Mouse (Mus musculus): Measurements from ENCODE around the gene Nrk. TPM values are rescaled to one million over a fixed set of nuclear protein-coding genes. Genes with fewer than 3 reads are reported as not detected.

Gene Nrk
- polyA plus RNA-seq, 1 experiment from 2014 or later = 50.5 TPM

DNA sequence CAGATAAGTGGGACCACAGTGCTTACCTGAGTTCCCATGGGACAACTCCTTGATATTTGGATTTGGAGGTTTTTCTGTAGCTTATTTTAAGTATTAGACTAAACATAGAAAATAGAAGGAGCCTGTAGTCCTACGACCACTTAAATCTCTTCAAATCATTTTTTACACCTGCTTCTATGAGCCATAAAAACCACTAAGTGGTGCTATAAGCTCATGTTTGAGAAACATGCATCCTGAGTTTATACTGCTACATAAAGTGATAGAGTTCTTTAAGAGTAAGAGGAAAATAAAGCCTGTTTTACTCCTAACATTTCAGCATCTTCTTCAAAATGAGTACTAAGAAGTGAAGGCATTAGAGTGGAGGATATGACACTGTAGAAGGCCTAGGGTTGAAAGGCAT lies 102.3 kb downstream of the Nrk start:
- Histone ChIP-seq H3K9ac (replicated peaks; ENCODE audit: low read depth, low read length) (no peak overlapping the region), H3K4me3 (ENCODE audit: low read depth, low read length) (no peak overlapping the region), H3K4me1 (ENCODE audit: control insufficient read depth, insufficient read depth, low read length) (no peaks in the 10 kb centered on the region), H3K27ac (ENCODE audit: low read length) (no peak overlapping the region), H3K9me3 (ENCODE audit: control insufficient read depth, low read depth, low read length) (no peaks in the 10 kb centered on the region), H3K36me3 (ENCODE audit: control insufficient read depth, insufficient read depth, low read length) (no peaks in the 10 kb centered on the region), H3K4me2 (replicated peaks; ENCODE audit: low read depth, low read length) (no peak overlapping the region), H3K27me3 (ENCODE audit: control insufficient read depth, insufficient read depth, low read length) (no peaks in the 10 kb centered on the region)
- WGBS = 43% methylated on average over 1 of the region's 1 CpGs
- ATAC-seq (ENCODE audit: insufficient number of reproducible peaks, insufficient read depth, low FRiP score, low read depth) = no peak

DNA sequence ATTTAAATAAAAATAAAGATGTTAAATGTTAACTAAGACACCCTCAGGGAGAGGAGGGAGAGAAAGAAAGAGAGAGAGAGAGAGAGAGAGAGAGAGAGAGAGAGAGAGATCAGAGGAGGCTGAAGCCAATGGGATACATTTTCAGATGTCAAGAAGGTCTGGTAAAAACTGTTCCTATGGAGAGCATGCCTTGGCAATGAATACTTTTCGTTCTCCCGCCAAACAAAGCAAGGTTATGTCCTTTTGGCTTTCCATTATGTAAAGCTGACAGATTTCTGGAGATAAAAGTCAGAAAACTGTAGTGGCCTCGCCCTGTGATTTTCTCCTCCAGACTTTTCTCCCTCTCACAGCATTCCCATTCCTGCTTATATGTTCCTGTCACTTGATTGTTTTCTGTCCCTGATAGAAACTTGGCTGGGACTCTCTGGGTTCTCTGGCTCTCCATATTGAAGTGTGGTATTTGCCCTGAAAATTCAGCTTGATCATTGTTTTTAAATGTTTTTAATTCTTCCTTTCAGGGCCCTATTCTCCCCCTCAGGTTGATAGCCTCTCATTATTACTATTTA lies 112.4 kb downstream of the Nrk start:
- Histone ChIP-seq H3K4me3 (ENCODE audit: low read depth, low read length) (no peak overlapping the region), H3K9me3 (ENCODE audit: control insufficient read depth, low read depth, low read length) (no peaks in the 10 kb centered on the region), H3K4me1 (ENCODE audit: control insufficient read depth, insufficient read depth, low read length) (no peaks in the 10 kb centered on the region), H3K27me3 (ENCODE audit: control insufficient read depth, insufficient read depth, low read length) (no peaks in the 10 kb centered on the region), H3K27ac (ENCODE audit: low read length) (no peak overlapping the region), H3K36me3 (ENCODE audit: control insufficient read depth, insufficient read depth, low read length) (no peaks in the 10 kb centered on the region), H3K9ac (replicated peaks; ENCODE audit: low read depth, low read length) (no peak overlapping the region), H3K4me2 (replicated peaks; ENCODE audit: low read depth, low read length) (no peak overlapping the region)
- ATAC-seq (ENCODE audit: insufficient number of reproducible peaks, insufficient read depth, low FRiP score, low read depth) = no peak
- WGBS = 31% methylated on average over 3 of the region's 3 CpGs

DNA sequence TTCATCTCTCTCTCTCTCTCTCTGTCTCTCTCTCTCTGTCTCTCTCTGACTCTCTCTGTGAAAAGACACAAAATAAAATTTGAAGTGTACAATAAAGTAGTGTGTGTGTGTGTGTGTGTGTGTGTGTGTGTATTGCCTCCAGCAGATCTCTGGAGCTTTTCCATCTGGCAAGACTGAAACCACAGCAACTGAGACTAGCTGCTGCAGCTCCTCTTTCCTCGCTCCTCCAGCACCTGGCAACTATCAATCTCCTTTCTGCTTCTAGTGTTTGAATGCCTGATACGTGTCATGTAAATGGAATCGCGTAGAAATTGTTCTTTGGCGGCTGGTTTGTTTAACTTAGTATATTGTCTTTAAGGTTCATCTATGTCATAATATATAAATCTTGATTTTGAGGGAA lies 113.1 kb downstream of the Nrk start:
- H3K9me3 ChIP-seq (ENCODE audit: control insufficient read depth, low read depth, low read length) = no peaks in the 10 kb centered on the region
- H3K4me3 ChIP-seq (ENCODE audit: low read depth, low read length) = no peak overlapping the region
- no peak overlapping the region for H3K9ac ChIP-seq (replicated peaks; ENCODE audit: low read depth, low read length)
- no peaks in the 10 kb centered on the region for H3K36me3 ChIP-seq (ENCODE audit: control insufficient read depth, insufficient read depth, low read length)
- no peak for ATAC-seq (ENCODE audit: insufficient number of reproducible peaks, insufficient read depth, low FRiP score, low read depth)
- H3K27me3 ChIP-seq (ENCODE audit: control insufficient read depth, insufficient read depth, low read length) = no peaks in the 10 kb centered on the region
- H3K4me2 ChIP-seq (replicated peaks; ENCODE audit: low read depth, low read length) = no peak overlapping the region
- no peak overlapping the region for H3K27ac ChIP-seq (ENCODE audit: low read length)
- WGBS = 36% methylated on average over 5 of the region's 5 CpGs
- no peaks in the 10 kb centered on the region for H3K4me1 ChIP-seq (ENCODE audit: control insufficient read depth, insufficient read depth, low read length)

DNA sequence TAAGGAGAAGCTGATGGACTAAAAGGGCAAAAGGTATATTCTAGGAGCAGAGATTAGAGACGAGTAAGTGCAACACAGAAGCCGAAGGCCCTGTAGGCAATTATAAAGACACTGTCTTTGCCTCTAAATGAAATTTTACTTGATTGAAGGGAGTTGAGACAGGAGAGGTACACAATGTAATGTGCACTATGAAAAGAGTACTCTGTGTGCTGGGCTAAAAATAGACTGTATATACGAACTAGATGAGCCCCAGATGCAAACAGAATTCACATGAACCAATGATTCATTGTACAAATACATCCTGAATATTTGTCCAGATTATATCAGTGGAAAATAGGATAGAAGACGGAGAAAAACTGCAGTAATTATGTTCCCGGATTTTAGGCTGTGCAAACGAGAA lies 113.7 kb downstream of the Nrk start:
- Histone ChIP-seq H3K4me1 (ENCODE audit: control insufficient read depth, insufficient read depth, low read length) (no peaks in the 10 kb centered on the region), H3K27me3 (ENCODE audit: control insufficient read depth, insufficient read depth, low read length) (no peaks in the 10 kb centered on the region), H3K9ac (replicated peaks; ENCODE audit: low read depth, low read length) (no peak overlapping the region), H3K27ac (ENCODE audit: low read length) (no peak overlapping the region; the same call in 1 of the 2 replicates), H3K36me3 (ENCODE audit: control insufficient read depth, insufficient read depth, low read length) (no peaks in the 10 kb centered on the region), H3K4me3 (ENCODE audit: low read depth, low read length) (no peak overlapping the region), H3K4me2 (replicated peaks; ENCODE audit: low read depth, low read length) (no peak overlapping the region), H3K9me3 (ENCODE audit: control insufficient read depth, low read depth, low read length) (no peaks in the 10 kb centered on the region)
- WGBS = 35% methylated on average over 6 of the region's 6 CpGs
- ATAC-seq (ENCODE audit: insufficient number of reproducible peaks, insufficient read depth, low FRiP score, low read depth) = no peak

DNA sequence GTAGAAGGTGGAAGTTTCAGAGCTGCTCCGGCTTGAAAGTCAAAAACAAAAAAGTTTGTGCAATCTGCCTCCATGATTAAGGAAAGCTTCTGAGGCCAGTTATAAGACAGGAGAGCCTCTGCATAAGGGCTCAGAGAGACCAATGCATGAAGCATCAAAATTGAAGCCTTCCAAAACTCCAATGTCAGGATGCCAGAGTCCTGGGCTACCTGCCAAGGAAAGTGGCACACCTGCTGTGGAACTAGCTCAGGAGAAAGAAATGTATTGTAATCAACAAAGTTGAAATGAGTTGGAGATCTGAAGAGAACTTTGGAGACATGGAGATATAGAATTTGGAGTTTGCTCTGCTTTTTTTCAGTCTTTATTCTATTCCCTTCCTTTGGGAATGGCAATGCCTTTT lies 123.4 kb downstream of the Nrk start:
- no peak for ATAC-seq (ENCODE audit: insufficient number of reproducible peaks, insufficient read depth, low FRiP score, low read depth)
- Histone ChIP-seq H3K36me3 (ENCODE audit: control insufficient read depth, insufficient read depth, low read length) (no peaks in the 10 kb centered on the region), H3K4me2 (replicated peaks; ENCODE audit: low read depth, low read length) (no peak overlapping the region), H3K4me1 (ENCODE audit: control insufficient read depth, insufficient read depth, low read length) (no peaks in the 10 kb centered on the region), H3K9ac (replicated peaks; ENCODE audit: low read depth, low read length) (no peak overlapping the region), H3K9me3 (ENCODE audit: control insufficient read depth, low read depth, low read length) (no peaks in the 10 kb centered on the region), H3K4me3 (ENCODE audit: low read depth, low read length) (no peak overlapping the region), H3K27ac (ENCODE audit: low read length) (no peak overlapping the region), H3K27me3 (ENCODE audit: control insufficient read depth, insufficient read depth, low read length) (no peaks in the 10 kb centered on the region)
- 79% methylated on average over 1 of the region's 1 CpGs for WGBS

DNA sequence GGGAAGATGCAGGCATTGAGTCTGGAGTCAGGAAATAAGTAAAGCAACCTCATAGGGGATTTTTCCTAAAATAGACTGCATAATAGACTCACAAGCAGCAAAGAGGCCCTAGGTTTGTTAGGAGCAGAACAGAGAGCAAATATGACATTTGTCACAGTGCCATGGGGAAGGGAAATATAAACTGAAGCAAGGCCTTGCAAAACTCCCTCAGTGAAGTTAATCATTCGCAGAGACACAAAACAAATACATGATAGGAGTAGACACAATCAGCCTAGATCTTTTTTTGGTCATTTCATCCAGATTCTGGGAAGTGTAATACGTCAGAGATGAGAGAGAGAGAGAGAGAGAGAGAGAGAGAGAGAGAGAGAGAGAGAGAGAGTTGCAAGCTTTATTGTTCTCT lies 125.1 kb downstream of the Nrk start:
- WGBS = 48% methylated on average over 2 of the region's 2 CpGs

DNA sequence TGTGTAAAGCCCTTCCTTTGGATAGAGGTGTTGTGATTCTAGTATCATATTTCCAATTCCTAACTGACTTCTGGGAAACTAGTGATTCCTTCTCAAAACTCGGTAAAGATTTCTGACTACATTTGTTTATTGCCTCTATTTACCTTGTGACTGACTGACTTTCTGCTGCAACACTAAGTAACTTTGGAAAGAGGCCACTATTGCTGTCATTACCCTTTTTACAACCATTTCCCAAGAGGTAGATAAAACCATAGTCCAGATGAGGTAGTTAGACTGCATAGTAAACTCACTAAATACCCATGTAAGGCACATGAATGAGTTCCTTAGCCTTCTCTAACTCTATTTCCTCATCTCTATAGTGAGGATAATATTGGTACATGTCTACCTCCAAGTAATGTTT lies 126.9 kb downstream of the Nrk start:
- no peak overlapping the region for H3K4me2 ChIP-seq (replicated peaks; ENCODE audit: low read depth, low read length)
- ATAC-seq (ENCODE audit: insufficient number of reproducible peaks, insufficient read depth, low FRiP score, low read depth) = no peak
- no peak overlapping the region for H3K27ac ChIP-seq (ENCODE audit: low read length)
- no peaks in the 10 kb centered on the region for H3K9me3 ChIP-seq (ENCODE audit: control insufficient read depth, low read depth, low read length)
- no peak overlapping the region for H3K9ac ChIP-seq (replicated peaks; ENCODE audit: low read depth, low read length)
- no peak overlapping the region for H3K4me3 ChIP-seq (ENCODE audit: low read depth, low read length)
- no peaks in the 10 kb centered on the region for H3K27me3 ChIP-seq (ENCODE audit: control insufficient read depth, insufficient read depth, low read length)
- no peaks in the 10 kb centered on the region for H3K36me3 ChIP-seq (ENCODE audit: control insufficient read depth, insufficient read depth, low read length)
- H3K4me1 ChIP-seq (ENCODE audit: control insufficient read depth, insufficient read depth, low read length) = no peaks in the 10 kb centered on the region
- WGBS = 84% methylated on average over 1 of the region's 1 CpGs

More for the DNA sequence above, 125.1 kb downstream of the Nrk start:
- H3K36me3 ChIP-seq (ENCODE audit: control insufficient read depth, insufficient read depth, low read length) = no peaks in the 10 kb centered on the region
- no peak overlapping the region for H3K9ac ChIP-seq (replicated peaks; ENCODE audit: low read depth, low read length)
- H3K27me3 ChIP-seq (ENCODE audit: control insufficient read depth, insufficient read depth, low read length) = no peaks in the 10 kb centered on the region
- ATAC-seq (ENCODE audit: insufficient number of reproducible peaks, insufficient read depth, low FRiP score, low read depth) = no peak
- H3K9me3 ChIP-seq (ENCODE audit: control insufficient read depth, low read depth, low read length) = no peaks in the 10 kb centered on the region
- no peak overlapping the region for H3K27ac ChIP-seq (ENCODE audit: low read length)
- H3K4me1 ChIP-seq (ENCODE audit: control insufficient read depth, insufficient read depth, low read length) = no peaks in the 10 kb centered on the region
- H3K4me2 ChIP-seq (replicated peaks; ENCODE audit: low read depth, low read length) = no peak overlapping the region
- no peak overlapping the region for H3K4me3 ChIP-seq (ENCODE audit: low read depth, low read length)

DNA sequence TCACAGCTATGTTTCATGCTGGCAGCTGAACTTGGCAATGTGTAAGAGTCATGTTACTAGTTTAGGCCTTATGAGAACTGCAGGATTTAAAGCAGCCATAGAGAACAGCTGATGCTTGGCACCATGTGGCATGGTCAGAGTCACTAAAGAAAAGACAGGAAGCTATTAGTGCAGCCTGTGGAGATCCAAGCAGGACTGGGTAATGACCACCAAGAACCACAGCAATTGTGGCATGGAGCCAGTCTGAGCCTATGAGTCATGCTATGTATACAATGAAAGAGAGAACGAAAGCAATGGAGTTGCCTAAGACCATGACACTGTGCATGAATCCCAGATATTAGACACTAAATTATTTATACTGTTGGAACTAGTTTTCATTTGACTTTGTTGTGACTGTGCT lies 137.7 kb downstream of the Nrk start:
- Histone ChIP-seq H3K4me1 (ENCODE audit: control insufficient read depth, insufficient read depth, low read length) (no peaks in the 10 kb centered on the region), H3K4me2 (replicated peaks; ENCODE audit: low read depth, low read length) (no peak overlapping the region), H3K27ac (ENCODE audit: low read length) (no peak overlapping the region), H3K9ac (replicated peaks; ENCODE audit: low read depth, low read length) (no peak overlapping the region), H3K9me3 (ENCODE audit: control insufficient read depth, low read depth, low read length) (no peaks in the 10 kb centered on the region), H3K27me3 (ENCODE audit: control insufficient read depth, insufficient read depth, low read length) (no peaks in the 10 kb centered on the region), H3K4me3 (ENCODE audit: low read depth, low read length) (no peak overlapping the region), H3K36me3 (ENCODE audit: control insufficient read depth, insufficient read depth, low read length) (no peaks in the 10 kb centered on the region)
- ATAC-seq (ENCODE audit: insufficient number of reproducible peaks, insufficient read depth, low FRiP score, low read depth) = peak; percentile 14; the same call in 1 of the 2 replicates
- 39% methylated on average over 1 of the region's 1 CpGs for WGBS

DNA sequence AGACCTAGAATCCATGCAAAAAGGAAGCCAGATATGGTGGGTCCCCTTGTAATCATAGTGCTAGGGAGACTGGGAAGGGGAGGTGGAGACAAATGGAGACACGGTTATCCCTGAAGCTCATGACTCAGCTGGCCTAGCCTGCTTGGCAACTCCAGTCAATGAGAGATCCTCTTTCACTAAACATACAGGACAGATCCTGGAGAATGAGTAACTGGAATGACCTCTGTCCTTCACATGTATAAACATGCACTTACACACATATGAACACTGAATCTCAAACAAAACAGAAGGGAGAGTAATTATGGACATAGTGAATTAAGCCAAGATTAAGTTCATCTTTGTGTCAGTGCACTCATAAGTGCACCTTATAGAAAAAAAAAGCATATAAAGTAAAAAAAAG lies 138.9 kb downstream of the Nrk start:
- H3K27me3 ChIP-seq (ENCODE audit: control insufficient read depth, insufficient read depth, low read length) = no peaks in the 10 kb centered on the region
- no peak overlapping the region for H3K4me2 ChIP-seq (replicated peaks; ENCODE audit: low read depth, low read length)
- WGBS = 48% methylated on average over 1 of the region's 1 CpGs
- no peak overlapping the region for H3K9ac ChIP-seq (replicated peaks; ENCODE audit: low read depth, low read length)
- H3K4me3 ChIP-seq (ENCODE audit: low read depth, low read length) = no peak overlapping the region
- no peaks in the 10 kb centered on the region for H3K9me3 ChIP-seq (ENCODE audit: control insufficient read depth, low read depth, low read length)
- H3K27ac ChIP-seq (ENCODE audit: low read length) = no peak overlapping the region
- H3K4me1 ChIP-seq (ENCODE audit: control insufficient read depth, insufficient read depth, low read length) = no peaks in the 10 kb centered on the region
- H3K36me3 ChIP-seq (ENCODE audit: control insufficient read depth, insufficient read depth, low read length) = no peaks in the 10 kb centered on the region
- ATAC-seq (ENCODE audit: insufficient number of reproducible peaks, insufficient read depth, low FRiP score, low read depth) = no peak
